Mouse (Mus musculus) thymus, postnatal 36 days (tissue): ENCODE data around the gene Gabbr2.
A peak's percentile ranks its signal among the peaks of the same experiment; 100 is the strongest.
"Not testable (repeated sequence)": the region's sequence is repeated elsewhere in the genome, so short reads cannot be mapped to it uniquely, and the experiment has no call there.

Source experiments
- DNase-seq, 2 experiments: peaks; one replicate each; pipeline ENCODE4 v3.0.0; 2022; ENCODE audit warnings: mixed read lengths in 2 of 2

Gene Gabbr2

DNA sequence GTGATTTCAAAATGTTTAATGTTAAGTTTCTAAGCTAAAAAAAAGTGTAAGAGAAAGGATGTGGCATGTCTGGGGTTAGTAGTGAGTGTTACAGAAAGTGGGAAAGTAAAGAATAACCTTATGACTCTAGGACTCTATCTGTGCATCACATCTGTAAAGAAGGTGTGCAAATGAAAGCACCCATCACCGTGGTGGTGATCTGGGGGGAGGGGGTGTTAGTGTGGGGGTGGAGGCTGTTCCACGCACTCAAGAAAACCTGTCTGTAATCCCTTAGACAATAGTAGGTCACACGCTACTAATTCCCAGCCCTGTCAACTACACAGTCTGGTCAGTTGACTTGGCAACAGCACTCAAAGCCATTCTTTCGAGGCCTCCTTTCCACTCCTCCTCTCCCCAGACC lies 350.4 kb downstream of the Gabbr2 start:
- DNase-seq: no peak

DNA sequence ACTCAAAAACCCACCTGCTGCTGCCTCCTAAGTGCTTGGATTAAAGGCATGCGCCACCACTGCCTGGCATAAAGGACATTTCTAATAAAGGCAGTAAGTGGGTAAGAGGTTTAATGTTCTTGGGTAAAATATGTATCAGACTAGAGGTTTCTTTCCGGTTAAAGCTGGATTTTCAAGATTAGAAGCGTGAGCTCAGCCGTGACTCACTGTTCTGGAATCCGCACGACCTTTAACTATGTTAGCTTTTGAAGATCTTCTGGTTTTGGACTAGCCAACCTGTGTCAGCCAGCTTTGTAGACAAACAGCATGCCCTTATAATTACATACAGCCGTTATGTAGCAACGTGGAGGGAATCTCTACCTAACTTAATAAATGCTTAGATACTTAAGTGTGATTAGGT lies 351.8 kb downstream of the Gabbr2 start:
- no peak for DNase-seq

DNA sequence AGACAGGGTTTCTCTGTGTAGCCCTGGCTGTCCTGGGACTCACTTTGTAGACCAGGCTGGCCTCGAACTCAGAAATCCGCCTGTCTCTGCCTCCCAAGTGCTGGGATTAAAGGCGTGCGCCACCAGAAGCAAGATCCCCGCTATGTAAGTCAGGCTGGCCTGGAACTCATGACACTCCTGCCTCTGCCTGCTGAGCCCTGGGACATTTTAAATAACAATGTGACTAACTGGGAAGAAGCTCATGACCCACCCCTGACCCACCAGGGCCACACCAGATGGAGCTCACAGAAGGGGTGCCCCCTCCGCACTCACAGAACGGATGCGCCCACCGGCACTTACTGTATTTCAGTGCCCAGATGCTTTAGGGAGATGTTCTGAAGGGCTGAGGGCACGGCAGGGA lies 354.4 kb downstream of the Gabbr2 start:
- DNase-seq: not testable (repeated sequence)

DNA sequence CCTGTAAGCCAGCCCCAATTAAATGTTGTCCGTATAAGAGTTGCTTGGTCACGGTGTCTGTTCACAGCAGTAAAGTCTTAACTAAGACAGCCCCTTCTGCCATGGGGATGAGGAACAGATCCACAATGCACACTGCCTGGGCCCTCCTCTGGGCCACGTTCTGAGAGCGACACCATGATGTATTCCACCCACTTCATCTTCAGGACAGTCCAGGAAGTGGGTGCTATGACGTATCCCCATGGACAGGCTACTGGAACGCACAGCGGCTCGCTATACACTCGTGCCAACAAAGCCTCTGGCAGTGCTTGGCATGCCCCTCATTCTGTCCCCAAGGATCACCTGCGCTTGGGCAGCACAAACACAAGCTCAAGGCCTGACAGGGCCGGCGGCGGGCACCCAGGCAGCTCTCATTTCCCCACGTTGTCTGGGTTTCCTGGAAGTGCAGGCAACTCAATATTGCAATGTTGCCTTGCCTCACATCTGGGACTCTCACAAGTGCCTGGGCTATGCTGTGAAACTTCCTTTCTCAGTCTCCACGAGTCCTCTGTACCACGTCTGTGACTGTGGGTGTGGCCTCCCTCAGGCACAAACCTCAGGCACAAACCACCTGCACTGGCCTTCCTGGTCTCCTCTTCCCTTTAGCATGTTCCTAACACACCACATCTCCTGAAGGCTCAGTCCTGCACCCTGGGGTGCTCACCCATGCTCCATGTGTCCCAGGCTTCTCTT lies 355.8 kb downstream of the Gabbr2 start:
- DNase-seq: no peak

DNA sequence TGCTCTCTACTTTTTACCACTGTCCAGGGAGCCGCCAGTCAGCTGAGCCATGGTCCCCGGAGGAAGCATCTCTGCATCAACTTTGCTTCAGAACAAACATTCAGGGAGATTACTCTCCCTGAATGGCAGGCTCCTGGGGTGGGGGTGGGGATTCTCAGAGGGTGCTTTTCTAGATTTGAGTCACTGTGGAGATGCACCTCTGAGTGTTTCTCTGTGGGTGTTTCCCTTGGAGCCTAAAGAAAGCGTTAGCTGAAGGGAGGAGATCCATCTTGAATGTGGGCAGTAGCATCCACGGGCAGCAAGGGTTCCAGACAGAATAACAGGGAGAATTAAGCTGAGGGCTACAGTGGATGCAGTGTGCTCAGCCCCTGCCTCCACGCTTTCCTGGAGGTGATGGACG lies 356.8 kb downstream of the Gabbr2 start:
- DNase-seq: no peak

DNA sequence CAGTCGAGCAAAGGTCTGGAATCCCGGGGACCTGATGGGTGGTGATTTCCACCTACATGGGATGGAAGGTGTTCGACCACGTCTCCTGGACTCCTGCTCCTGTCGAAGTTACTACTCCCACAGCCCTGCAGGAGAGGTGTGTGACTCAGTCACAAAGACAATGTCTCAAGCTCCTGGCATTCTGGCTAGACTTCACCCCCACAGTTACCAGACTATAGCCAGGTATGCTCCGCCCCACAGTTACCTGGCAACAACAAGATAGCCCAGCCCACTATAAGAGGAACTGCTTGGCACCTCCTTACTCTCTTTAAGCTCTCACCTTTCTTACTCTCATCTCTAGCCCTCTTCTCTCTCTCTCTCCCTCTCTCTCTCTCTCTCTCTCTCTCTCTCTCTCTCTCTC lies 358.1 kb downstream of the Gabbr2 start:
- DNase-seq: not testable (repeated sequence)

DNA sequence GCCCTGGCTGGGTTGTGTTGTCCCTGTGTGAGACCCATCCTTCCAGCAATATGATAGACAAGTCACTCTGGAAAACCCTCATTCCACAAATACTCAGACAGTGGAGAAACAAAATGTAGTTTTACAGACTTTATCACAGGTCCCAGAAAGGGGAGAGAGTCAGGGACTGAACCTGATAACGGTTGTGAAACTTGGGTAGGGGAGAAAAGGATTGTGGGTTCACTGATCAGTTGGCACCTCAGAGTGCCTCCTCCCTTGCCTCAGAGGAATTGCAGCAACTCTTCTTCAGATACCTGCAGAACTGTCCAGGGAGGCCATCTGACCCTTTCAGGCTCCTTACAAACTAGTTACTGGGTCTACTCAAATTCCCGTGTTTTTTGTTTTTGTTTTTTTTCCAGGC lies 359.2 kb downstream of the Gabbr2 start:
- no peak for DNase-seq

DNA sequence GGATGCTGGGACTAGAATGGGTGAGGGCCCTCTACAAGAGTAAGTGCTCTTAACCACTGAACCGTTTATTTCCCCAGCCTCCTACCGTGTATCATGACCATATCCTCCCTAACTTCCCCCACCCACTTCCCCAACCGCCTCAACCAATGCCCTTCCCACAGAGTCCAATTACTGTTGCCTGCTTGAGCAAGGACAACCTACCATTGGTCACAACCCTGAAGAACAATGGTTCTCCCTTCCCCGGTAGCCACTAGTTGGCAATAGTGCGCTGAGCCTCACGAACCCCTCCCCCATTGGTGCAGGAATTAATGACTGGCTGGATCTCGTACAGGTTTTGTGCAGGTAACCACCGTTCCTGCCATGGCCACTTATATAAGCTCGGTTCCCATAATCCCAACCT lies 361.3 kb downstream of the Gabbr2 start:
- no peak for DNase-seq

DNA sequence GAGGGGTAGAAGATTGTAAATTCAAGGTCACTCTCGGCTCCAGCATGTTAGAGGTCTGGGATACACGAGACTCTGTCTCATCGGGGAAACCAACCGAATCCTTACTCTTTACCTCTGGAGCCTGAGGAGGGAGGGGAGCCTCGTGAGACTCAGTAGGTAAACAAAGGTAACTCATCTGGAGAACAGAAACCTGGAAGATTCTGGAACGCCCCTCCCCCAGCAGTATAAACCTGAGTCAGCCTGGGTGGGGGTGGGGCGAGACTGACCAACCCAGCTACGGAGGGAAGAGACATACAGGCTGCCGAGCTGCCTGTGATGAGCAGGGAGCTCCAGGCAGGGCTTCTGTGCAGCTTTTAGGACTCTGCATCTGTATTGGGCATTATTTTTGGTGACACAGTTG lies 362.8 kb downstream of the Gabbr2 start:
- no peak for DNase-seq

DNA sequence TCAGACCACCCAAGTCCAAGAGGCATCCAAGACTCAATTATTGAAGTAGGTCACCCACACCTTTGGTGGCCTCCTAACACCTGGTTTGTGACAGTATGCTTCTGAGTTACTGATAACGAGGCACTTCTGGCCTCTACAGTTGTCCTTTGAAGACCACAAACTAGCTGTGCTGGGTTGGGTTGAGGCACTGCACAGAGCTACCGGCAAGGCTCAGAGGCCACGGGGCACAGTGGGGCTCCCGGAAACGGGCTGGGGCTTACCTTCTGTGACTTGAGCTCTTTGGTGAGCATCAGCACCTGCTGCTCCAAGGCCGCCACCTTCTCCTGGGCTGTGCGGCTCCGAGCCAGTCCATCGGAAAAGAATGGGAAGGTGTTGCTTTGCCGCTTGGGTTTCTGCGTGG lies 363.6 kb downstream of the Gabbr2 start:
- DNase-seq: no peak

DNA sequence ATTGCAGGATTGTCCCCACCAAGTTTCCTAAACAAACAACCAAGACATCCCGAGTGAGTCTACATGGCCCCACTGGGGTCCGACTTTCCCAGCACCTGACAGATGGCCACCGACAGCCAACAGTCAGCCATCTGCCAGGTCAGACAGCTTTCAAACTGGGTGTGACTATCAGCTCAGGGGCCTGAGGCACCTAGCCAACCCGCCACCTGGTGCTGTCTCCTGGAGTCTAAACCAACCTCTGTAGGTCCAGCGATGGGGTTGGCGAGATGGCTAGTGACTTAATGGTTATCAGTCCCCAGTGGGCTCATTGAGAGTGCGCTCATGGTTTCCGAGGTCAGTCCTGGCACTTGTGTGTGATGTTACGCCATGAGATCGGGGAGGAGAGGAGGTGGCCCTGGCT lies 366.6 kb downstream of the Gabbr2 start:
- no peak for DNase-seq

DNA sequence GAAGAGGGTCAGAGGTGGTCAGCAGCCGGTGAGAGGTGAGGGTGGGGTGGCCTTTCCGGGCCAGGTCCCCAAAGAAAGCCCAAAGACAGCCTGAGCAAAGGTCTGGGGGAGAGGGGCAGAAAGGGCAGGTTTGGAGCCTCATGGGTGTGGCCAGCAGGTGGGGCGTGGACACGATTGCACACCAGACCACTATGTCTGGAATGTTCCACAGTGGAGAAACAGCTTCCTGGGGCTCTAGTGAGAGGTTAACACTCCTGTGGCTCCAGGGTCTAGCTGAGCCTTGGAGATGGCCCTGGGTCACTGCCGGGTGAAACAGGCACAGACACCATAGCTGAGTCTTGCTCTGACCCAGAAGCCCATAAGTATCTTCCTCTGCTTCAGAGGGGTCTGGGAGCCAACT lies 368.7 kb downstream of the Gabbr2 start:
- no peak for DNase-seq

DNA sequence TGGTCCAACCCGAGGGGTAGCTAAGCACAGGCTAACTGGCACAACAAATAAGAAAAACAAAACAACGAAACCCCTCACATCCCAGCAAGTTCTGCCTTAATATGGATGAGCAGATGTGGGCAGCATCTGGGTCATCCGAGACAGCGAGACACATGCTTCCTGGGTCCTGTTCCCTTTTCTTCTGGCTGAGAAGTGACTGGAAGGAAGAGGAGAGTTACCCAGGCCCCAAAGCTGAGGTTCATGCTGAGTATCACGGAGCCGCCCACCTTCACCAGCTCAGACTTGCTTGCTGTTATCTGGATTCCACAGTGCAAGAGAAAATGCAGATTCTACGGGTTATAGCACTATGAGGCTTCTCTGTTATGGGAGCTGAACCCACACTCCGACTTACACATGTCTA lies 370.7 kb downstream of the Gabbr2 start:
- no peak for DNase-seq

DNA sequence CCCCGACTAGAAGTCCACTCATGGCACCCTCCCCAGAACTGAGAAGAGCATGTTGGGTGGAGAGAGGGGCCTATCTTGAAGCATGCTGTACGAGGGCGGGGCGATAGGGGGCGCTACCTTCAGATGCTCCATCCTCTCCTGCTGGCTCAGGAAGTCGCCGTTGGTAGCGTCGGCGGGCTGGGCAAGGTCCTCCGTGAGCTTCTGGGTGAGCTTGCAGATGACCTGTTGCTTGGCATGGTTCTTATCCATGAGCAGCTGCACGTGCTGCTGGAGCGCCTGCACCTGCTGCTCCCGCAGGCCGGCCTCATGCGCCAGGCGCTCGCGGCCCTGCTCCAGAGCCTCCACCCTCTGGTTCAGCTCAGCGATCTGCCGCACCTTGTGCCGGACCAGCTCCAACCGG lies 371.3 kb downstream of the Gabbr2 start:
- DNase-seq: no peak

DNA sequence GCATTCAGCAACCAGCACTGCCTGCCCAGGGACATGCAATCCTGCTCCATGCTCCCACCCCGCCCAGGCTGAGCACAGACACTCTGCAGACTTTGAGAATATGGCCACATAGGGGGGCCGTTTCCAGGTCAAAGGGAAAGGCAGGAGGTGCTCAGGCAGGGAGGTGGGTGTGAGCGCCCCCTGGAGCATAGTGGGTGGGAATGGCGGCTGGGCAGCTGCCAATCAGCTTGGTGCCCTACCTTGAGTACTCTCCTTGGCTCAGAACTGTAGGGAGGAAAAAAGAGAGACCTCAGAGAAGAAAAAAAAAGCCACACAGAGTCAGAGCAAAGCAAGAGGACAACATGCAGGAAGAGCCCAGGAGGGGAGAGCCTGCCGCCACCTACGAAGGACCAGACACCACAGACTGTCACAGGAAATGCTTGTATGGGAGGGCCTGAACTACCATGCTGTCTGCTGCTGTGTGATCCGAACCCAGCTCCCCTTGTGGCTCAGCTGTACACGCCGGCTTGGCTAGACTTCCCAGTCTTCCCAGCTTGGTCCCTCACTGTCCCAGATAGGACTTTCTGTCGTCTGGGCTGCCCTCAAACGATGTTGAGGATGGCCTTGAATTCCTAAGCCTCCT lies 373.4 kb downstream of the Gabbr2 start:
- DNase-seq: peak; percentile 43 to 47

DNA sequence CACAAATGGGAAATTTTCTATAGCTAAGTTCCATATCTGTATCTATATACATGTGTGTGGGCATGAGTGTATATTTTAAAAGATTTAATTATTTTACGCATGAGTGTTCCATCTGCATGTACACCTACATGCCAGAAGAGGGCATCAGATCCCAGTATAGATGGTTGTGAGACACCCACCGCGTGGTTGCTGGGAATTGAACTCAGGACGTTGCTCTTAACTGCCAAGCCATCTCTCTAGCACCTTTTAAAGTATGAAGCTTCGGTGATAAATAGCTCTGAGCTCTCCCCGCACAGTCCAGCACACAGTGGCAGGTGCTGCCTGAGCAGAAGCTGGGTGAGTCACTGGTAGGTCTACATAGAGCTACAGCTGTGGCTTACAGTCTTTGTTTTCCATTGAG lies 374.3 kb downstream of the Gabbr2 start:
- no peak for DNase-seq

DNA sequence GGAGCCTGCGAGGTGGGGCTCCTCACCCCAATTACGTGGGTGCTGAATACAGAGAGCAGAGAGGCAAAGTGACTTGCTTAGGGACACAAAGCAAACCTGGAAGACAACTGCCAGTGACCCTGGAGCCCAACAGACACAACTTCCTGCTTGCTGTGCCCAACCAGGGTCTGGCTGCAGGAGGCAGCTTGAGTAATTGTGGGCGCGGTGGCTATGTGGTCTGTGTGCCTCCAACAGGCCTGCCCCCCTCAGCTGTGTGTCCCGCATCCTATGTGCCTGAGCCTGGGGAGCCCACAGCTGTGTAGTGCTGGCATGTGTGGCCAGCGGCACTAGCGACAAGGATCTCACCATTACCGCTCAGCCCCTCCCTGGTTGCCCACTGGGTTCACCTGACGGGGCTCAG lies 377.0 kb downstream of the Gabbr2 start:
- no peak for DNase-seq

DNA sequence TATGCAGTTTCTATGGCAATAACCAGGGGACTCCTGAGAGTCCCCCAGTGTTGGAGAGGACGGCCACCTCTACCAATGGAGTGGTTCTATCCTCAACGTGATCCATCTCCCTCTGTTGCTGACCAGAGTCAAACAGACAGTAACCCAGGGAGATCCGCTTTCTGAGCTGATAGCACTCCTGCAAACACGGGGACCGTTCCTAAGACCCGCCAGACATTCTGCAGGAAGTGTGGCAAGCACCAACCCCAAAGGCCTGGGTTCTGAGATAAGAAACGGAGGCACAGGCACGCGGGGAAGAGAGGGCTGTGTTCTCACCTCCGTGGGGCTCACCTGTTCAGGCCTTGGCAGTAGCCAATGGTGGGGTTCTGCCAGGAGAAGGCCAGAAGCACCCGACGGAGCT lies 378.1 kb downstream of the Gabbr2 start:
- DNase-seq: no peak
